Mouse (Mus musculus) small intestine, adult 2 months (tissue): ENCODE measurements around the gene Ceacam18.

Experiments
- CTCF ChIP-seq: fragments of 200-500 bp; IDR thresholded peaks from 2 replicates; pipeline ENCODE4 v1.5.1; 2012; ENCODE audit warnings: low read depth, mild to moderate bottlenecking, control low read depth, inconsistent platforms, low read length, moderate library complexity, mixed read lengths; ENCODE audit not compliant: insufficient replicate concordance, insufficient read length; ENCODE audit errors: extremely low read depth
- POLR2A ChIP-seq: fragments of 200-500 bp; IDR thresholded peaks from 2 replicates; pipeline ENCODE4 v1.6.1; 2012; ENCODE audit warnings: low read depth, mild to moderate bottlenecking, control low read depth, inconsistent platforms, low read length, moderate library complexity

- TF ChIP-seq CTCF (no peak), POLR2A (no peak)
Observed at GRCm38 (mm10) chr7:43668582-43668981, 34.1 kb downstream of the Ceacam18 start.
